Mouse (Mus musculus): ENCODE data around the gene Lmo7.

GRCm38 (mm10) chr14:101964956-101965355 is 235.2 kb downstream of the Lmo7 start:
- no peak for TF ChIP-seq ZNF384 (IDR thresholded peaks at IDR 0.05; ENCODE audit: low read depth, low read length)
- no peak for TF ChIP-seq ZC3H11A (IDR thresholded peaks at IDR 0.05; ENCODE audit: borderline replicate concordance, low read depth, low read length)
- TF ChIP-seq MAFK (IDR thresholded peaks at IDR 0.05; ENCODE audit: insufficient read depth, low read depth, low read length) = no peak
